Mouse (Mus musculus): ENCODE results near the gene Tpo. TPM values are rescaled to one million over a fixed set of nuclear protein-coding genes. Genes with fewer than 3 reads are reported as not detected.
A peak's percentile ranks its signal among the peaks of the same experiment; 100 is the strongest.

Gene Tpo
- polyA plus RNA-seq, 1 experiment from 2014 or later: not detected

DNA sequence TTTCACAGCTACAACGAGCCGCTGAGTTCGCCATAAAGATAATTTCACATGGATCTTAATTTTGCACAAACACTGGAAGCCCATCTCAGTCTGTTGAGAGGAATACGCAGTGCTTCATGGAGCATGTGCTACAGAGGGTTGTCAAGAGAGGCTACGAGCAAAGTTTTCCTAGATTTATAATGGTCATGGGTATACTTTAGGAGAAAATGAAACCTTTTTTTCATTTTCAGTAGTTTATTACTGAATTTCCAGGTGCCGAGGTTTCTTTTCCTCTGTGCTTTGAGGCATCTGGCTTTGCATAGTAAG lies 3.1 kb downstream of the Tpo start:
- Histone ChIP-seq H3K36me3 (no peaks in the 10 kb centered on the region), H3K27ac (peak overlapping the region; percentile 60), H3K9ac (no peak overlapping the region), H3K4me1 (replicated peaks) (peaks cover 4% of the 10 kb centered on the region; the same call in 1 of the 2 replicates), H3K27me3 (no peaks in the 10 kb centered on the region), H3K4me2 (no peak overlapping the region), H3K4me3 (no peak overlapping the region), H3K9me3 (no peaks in the 10 kb centered on the region)
- ATAC-seq (ENCODE audit: low FRiP score): 0 out of 2 replicates have a peak, but pooled peaks have one; percentile 10
- 67% methylated on average over 6 of the region's 6 CpGs for WGBS

DNA sequence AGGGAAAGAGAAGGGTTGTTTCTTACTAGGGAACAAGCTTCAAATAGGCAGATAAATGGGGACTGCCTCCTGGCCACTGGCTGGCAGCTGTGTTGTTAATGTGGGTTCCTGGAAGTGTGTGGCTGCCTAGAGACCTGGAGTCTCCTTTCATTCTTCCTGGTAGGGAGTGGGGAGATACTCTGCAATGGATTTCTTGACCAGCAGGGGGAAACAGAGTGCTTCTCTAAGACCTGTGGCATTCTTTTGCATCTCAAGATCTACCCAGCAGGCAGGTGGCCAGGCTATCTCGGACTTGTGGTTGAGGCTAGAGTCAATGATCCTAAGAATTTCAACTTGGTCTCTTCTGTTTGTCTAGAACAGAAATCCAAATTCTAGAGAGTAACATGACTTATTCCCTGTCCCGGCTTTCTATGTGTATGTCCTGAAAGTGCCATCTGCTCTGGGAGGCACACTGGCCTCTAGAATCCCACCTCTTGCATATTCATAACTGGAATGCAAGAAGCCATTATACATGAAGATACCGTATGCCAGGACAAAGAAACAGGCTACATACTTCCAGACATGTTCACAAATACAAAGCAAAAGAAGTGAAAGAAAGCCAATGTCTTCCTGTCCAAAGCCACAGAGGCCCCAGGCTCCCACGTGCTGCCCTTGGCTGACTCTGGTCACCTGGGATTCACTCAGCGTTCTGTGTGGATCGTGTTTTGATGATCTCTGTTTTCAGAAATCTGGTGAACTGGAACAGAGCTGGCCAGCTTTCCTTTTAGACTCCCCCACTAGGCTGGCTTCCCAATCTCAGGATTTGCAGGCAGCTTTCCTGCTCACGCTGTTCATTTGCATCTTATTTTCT lies 3.6 kb downstream of the Tpo start:
- 43% methylated on average over 7 of the region's 7 CpGs for WGBS
- Histone ChIP-seq H3K4me2 (no peak overlapping the region), H3K4me3 (no peak overlapping the region), H3K9me3 (no peaks in the 10 kb centered on the region), H3K27ac (peak overlapping the region; percentile 60), H3K9ac (no peak overlapping the region), H3K36me3 (no peaks in the 10 kb centered on the region), H3K4me1 (replicated peaks) (peaks cover 4% of the 10 kb centered on the region; the same call in 1 of the 2 replicates), H3K27me3 (no peaks in the 10 kb centered on the region)
- ATAC-seq (ENCODE audit: low FRiP score): peak; percentile 65; the same call in 1 of the 2 replicates

DNA sequence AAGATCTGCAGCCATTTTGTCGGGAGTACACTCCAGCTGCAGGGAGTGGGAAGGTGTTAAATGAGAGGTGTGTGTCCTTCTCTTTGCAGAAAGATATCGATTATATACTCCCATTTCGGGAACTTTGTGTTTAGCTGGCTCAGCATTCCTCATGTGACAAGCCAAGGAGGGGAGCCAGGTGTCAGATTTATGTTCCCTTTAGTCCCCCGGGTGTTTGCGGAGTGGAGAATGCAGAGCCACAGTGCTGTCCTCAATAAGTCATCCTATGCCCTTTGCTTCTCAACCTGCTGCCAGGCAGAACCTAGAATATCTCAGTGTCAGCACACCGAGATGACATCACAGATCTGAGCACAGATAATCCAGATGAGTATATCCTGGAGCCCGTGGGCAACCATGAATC lies 10.1 kb downstream of the Tpo start:
- ATAC-seq (ENCODE audit: low FRiP score): no peak
- Histone ChIP-seq H3K27me3 (no peaks in the 10 kb centered on the region), H3K36me3 (no peaks in the 10 kb centered on the region), H3K9ac (no peak overlapping the region), H3K9me3 (no peaks in the 10 kb centered on the region), H3K27ac (no peak overlapping the region), H3K4me2 (no peak overlapping the region), H3K4me3 (no peak overlapping the region), H3K4me1 (replicated peaks) (no peaks in the 10 kb centered on the region; the same call in 1 of the 2 replicates)
- 81% methylated on average over 7 of the region's 7 CpGs for WGBS

DNA sequence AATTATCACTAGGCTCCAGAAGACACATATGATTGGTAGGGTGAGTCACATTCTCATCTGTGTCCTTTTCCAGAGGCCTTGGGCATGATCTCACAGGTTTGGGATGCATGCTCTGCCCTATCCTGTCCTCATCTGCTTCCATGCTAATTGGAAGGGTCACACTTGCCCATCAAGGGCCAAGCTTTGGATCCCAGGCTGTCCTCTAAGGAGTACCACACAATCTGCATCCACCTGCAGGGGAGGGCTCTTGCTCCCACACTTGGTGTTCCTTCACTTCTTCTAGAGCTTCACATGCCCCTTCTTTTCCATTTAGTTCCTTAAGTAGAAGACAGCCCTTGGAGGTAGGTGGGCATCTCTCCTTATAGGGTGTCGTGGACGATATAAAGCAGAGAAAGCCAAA lies 20.2 kb downstream of the Tpo start:
- H3K9me3 ChIP-seq: no peaks in the 10 kb centered on the region
- 93% methylated on average over 2 of the region's 2 CpGs for WGBS

DNA sequence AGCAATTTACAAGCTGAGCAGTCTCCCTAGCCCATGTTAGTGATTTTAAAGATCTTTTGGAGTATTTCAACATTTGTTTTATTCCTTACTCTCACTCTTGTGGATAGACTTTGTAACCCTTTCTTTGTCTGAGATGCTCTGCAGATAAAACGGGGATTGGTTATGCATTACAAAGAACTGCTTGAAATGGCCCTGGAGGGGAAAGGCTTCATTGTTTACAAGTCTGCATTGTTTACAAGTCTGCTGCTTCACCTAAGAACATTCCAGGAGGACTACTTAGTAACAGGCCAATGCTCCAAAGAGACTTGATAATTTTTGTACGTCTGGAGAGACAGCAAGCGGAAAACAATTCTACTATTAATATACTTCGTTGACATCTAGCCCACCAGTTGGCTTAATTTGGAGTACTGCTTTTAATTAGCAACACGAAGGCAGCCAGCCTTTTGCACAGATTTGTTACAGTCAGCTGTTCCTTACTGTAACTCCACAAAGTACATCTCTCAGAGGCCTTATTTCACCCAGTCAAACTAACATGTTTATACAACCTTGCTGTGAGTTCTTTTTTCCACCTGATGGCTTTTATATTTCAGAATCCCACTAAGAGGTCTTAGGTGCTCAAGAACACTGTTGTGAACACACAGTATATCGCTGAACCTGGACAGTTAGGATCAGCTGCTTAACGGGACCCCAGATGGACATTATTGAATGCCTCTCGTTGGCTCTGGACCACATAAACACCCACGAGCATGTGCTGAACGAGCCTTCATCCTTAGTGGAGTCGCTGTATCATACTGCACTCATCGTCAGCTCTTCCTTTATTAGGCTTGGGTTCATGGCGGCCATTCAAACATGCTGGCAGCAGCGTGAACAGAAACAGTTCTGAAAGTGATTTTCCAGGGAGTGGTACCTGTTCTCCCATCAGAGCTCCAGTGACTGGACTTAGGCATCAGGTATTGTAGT lies 22.5 kb downstream of the Tpo start:
- 72% methylated on average over 14 of the region's 14 CpGs for WGBS
- H3K9me3 ChIP-seq: no peaks in the 10 kb centered on the region

More for the DNA sequence above, 20.2 kb downstream of the Tpo start:
- H3K4me1 ChIP-seq (replicated peaks): peaks cover 8% of the 10 kb centered on the region; the same call in 1 of the 2 replicates
- H3K4me2 ChIP-seq: no peak overlapping the region
- ATAC-seq (ENCODE audit: low FRiP score): no peak
- H3K4me3 ChIP-seq: no peak overlapping the region
- H3K27me3 ChIP-seq: no peaks in the 10 kb centered on the region
- H3K9ac ChIP-seq: no peak overlapping the region
- H3K36me3 ChIP-seq: no peaks in the 10 kb centered on the region
- no peak overlapping the region for H3K27ac ChIP-seq

DNA sequence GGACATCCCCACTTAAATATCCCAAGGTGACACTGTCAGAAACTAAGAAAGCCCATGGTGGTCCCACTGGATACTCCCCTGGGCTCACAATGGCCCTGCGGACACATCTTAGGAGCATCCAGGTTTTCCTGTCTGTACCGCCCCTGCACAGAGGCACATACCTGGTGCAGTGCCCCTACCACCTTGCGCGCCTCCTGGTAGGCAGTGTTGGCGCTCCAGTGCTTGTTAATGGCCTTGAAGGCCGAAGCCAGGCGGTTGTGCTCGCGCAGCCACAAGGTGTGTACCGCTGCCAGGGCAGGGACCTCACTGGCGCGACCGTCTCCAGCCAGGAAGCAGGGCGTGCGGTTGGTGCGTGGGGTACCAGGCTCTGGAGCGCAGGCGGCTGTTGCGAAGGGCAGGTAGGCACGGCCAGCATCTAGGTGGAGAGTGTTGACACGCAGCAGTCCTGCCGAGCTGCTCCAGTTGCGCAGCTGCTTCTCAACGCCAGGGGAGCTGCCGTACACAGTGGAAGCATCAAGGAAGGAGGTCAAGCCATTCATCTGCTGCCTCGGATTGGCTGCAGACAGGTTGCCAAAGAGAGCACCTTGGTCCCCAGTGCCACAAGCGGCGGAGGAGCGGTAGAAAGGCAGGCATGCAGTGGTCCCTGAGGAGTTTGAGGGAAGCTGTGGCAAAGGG lies 29.4 kb downstream of the Tpo start:
- Histone ChIP-seq H3K4me3 (no peak overlapping the region), H3K9me3 (no peaks in the 10 kb centered on the region), H3K27me3 (0 out of 2 replicates have a peak, but pooled peaks cover 6% of the 10 kb centered on the region), H3K4me2 (peak overlapping the region; percentile 34; the same call in 1 of the 2 replicates), H3K9ac (0 out of 2 replicates have a peak overlapping the region, but pooled peaks have one; percentile 29), H3K27ac (no peak overlapping the region), H3K36me3 (no peaks in the 10 kb centered on the region), H3K4me1 (replicated peaks) (no peaks in the 10 kb centered on the region)
- ATAC-seq (ENCODE audit: low FRiP score): no peak
- WGBS: 42% methylated on average over 29 of the region's 29 CpGs

More for the DNA sequence above, 22.5 kb downstream of the Tpo start:
- H3K27ac ChIP-seq: no peak overlapping the region
- peaks cover 8% of the 10 kb centered on the region; the same call in 1 of the 2 replicates for H3K4me1 ChIP-seq (replicated peaks)
- no peak for ATAC-seq (ENCODE audit: low FRiP score)
- H3K27me3 ChIP-seq: no peaks in the 10 kb centered on the region
- no peak overlapping the region for H3K4me3 ChIP-seq
- no peak overlapping the region for H3K4me2 ChIP-seq
- no peaks in the 10 kb centered on the region for H3K36me3 ChIP-seq
- H3K9ac ChIP-seq: no peak overlapping the region

DNA sequence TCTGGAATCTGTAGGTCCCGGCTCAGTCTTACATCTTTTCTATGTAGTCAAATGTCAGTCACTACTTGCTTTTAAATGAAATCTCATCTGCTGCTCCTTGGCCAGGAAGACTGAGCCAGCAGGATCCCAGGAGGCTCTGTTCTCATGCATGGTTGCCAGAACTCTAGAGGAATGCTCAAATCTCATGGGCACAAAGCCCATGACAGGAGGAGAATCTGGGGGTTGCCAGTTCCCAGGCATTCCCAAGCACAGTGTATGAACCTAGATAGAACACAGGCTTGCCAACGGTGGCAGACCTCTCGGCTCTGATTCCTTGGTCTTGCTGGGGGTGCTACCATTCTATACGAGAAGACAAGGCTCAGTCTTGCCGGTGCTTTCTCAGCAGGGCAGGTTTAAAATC lies 40.3 kb downstream of the Tpo start:
- ATAC-seq (ENCODE audit: low FRiP score): no peak
- Histone ChIP-seq H3K4me1 (replicated peaks) (0 out of 2 replicates have a peak, but pooled peaks cover 3% of the 10 kb centered on the region), H3K9ac (no peak overlapping the region), H3K36me3 (no peaks in the 10 kb centered on the region), H3K4me3 (no peak overlapping the region), H3K27ac (no peak overlapping the region), H3K4me2 (no peak overlapping the region), H3K27me3 (no peaks in the 10 kb centered on the region), H3K9me3 (no peaks in the 10 kb centered on the region)
- WGBS: 92% methylated on average over 5 of the region's 5 CpGs

DNA sequence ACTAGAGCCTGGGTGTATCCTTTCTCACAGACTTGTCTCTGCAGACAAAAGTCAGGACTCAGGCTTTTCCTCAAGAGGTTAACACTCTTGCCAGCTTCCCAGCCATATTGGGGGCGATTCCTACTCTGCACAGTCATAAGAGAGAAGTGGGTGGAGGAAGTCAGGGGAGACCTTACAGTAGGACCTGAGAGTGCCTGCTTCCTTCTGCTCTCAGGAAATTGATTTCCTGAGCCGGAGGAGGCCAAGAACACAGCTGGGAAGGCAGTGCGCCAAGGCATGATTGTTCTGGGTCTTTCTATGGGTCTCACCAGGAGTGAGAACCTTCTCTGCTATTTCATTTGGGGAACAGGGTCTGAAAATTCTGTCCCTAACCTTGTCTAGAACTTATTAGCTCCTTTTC lies 48.5 kb downstream of the Tpo start:
- Histone ChIP-seq H3K27me3 (no peaks in the 10 kb centered on the region), H3K4me1 (replicated peaks) (no peaks in the 10 kb centered on the region), H3K36me3 (no peaks in the 10 kb centered on the region), H3K4me2 (no peak overlapping the region), H3K4me3 (no peak overlapping the region), H3K9ac (no peak overlapping the region), H3K27ac (no peak overlapping the region), H3K9me3 (peaks cover 8% of the 10 kb centered on the region)
- WGBS: 86% methylated on average over 3 of the region's 3 CpGs
- no peak for ATAC-seq (ENCODE audit: low FRiP score)

DNA sequence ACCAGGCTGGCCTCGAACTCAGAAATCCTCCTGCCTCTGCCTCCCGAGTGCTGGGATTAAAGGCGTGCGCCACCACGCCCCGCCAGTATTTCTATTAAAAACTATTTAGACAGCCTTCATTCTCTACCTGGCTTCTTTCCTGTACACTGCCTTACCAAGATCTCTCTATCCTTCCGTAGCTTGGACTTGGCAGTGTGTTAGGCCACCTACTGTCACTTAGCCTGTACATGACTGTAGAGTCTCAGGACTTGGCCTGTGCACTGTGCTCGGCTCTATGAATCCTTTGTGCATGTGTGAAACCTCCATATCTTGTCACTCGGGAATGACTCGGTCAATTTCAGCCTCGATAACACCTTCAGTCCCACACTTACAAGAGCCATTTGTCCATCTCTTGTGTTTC lies 55.4 kb downstream of the Tpo start:
- no peak overlapping the region for H3K4me3 ChIP-seq
- no peaks in the 10 kb centered on the region for H3K27me3 ChIP-seq
- H3K9ac ChIP-seq: no peak overlapping the region
- peaks cover 8% of the 10 kb centered on the region for H3K4me1 ChIP-seq (replicated peaks)
- H3K9me3 ChIP-seq: peaks cover 8% of the 10 kb centered on the region
- no peak overlapping the region for H3K27ac ChIP-seq
- H3K36me3 ChIP-seq: no peaks in the 10 kb centered on the region
- 92% methylated on average over 11 of the region's 11 CpGs for WGBS
- ATAC-seq (ENCODE audit: low FRiP score): no peak
- H3K4me2 ChIP-seq: no peak overlapping the region

DNA sequence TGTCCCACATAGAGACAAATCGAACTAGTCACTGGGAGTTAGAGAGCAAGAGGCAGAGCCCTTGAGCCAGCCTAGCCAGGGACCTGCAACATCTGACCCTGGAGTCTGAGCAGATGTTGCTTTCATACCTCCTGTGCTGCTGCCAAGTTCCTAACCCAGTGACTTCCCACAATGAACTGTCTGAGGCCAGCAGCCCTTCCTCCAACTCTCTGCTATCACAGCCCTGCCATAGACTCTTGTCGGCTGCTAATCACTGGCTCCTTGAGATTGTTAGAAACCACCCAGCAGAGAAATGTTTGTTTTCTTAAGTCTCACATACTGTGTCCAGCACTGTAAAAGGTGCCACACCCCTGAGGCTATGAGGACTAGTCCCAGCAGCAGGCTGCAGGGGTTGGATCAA lies 56.1 kb downstream of the Tpo start:
- Histone ChIP-seq H3K27me3 (no peaks in the 10 kb centered on the region), H3K9me3 (peaks cover 8% of the 10 kb centered on the region), H3K27ac (no peak overlapping the region), H3K36me3 (no peaks in the 10 kb centered on the region), H3K4me3 (no peak overlapping the region), H3K4me1 (replicated peaks) (peaks cover 8% of the 10 kb centered on the region), H3K4me2 (no peak overlapping the region), H3K9ac (no peak overlapping the region)
- ATAC-seq (ENCODE audit: low FRiP score): no peak
- 80% methylated on average over 2 of the region's 2 CpGs for WGBS

DNA sequence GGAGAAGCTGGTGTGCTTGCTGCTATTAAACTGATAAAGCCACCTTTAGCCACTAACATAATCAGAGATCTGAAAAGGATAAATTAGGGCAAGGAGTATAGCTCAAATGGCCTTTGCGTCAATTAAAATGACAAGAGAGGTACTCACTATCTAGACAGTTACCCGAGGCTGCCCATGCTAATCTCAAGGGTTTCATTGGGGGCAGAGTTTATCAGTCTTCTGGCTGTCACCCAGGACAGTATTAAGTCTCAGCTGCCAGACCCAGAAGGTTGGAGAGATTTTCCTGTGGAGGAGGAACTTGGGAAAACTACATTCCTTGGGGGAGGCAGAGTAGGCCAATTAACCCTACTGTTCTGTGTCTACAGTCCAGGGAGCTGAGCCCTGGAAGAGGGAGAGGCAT lies 63.1 kb downstream of the Tpo start:
- Histone ChIP-seq H3K4me1 (replicated peaks) (peaks cover 4% of the 10 kb centered on the region), H3K4me3 (no peak overlapping the region), H3K4me2 (no peak overlapping the region), H3K27me3 (no peaks in the 10 kb centered on the region), H3K27ac (no peak overlapping the region), H3K36me3 (no peaks in the 10 kb centered on the region), H3K9me3 (no peaks in the 10 kb centered on the region), H3K9ac (no peak overlapping the region)
- ATAC-seq (ENCODE audit: low FRiP score): no peak
- WGBS: 72% methylated on average over 2 of the region's 2 CpGs

DNA sequence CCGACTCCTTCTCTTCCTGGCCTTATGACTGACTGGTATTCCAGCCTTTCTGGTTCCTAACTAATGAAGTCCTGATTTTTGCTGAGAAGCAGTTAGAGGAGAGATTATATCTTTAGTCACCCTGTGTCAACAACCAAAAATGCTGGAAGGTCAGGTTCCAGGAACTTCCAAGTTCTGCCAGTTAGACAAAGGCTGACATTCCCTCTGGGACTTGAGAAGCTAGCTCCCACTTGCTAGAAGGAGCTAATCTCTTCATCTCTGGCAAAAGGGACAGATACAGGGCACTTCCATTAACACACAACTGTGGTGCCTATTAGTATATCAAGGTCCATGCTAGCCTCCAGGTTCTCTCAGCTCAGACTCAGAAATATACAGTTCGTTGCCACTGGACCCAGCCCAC lies 64.6 kb downstream of the Tpo start:
- no peak overlapping the region for H3K27ac ChIP-seq
- H3K4me2 ChIP-seq: no peak overlapping the region
- H3K9ac ChIP-seq: no peak overlapping the region
- WGBS: 91% methylated on average over 2 of the region's 2 CpGs
- H3K4me1 ChIP-seq (replicated peaks): no peaks in the 10 kb centered on the region
- H3K27me3 ChIP-seq: no peaks in the 10 kb centered on the region
- no peak for ATAC-seq (ENCODE audit: low FRiP score)
- H3K4me3 ChIP-seq: no peak overlapping the region
- H3K9me3 ChIP-seq: no peaks in the 10 kb centered on the region
- H3K36me3 ChIP-seq: no peaks in the 10 kb centered on the region

All from hindbrain, embryonic 13.5 days (tissue).